Comparison of ENCODE assay signal across 8 mouse cellular contexts in the genomic region with DNA sequence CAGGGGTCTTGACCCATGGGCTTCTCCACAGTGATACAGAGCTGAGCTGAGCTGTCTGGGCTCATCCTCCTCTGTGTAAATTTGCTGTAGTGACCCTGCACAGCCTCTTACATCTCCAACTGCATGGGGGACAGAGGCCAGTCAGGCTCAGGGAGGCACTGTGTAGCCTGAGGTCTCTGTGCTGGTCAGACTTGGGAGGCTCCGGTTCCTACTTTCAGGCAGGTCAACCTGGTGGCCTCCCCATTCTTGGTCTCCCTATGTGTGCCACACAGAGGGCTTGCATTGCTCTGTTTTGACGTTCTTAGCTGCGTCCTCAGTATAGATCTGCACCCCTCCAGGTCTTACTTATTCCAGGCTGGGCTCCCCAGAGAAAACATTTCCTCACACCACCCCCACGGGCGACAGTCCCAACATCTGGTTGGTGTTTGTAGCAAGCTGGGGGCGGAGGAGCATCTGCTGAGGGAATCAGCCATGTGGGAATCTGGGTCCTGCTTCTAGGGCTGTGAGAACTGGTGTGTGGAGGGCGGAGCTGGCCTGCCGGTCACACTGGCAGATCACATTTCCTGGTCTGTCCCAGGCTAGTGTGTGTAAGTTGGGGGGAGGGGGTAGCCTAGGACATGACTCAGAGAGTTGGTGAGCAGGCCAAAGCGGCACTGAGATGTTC. TPM values are rescaled to one million over a fixed set of nuclear protein-coding genes. Genes with fewer than 3 reads are reported as not detected.
DNase-seq lines count a peak whose midpoint lies in the region; ATAC-seq and TF ChIP-seq lines count a peak whose summit lies in the region.
"Had no signal": no experiment of that assay in that cellular context is flagged by ENCODE, and none has a peak within 500 bp of the region (broad histone marks: within the 10 kb centered on the region; RNA-seq: fewer than 3 reads in every experiment).

No protein-coding gene starts in this region.

- 0 out of 2 replicates have a peak overlapping the region, but pooled peaks have one; percentile 13 for H3K4me2 ChIP-seq in kidney, embryonic 14.5 days (replicated peaks; ENCODE audit: low read depth, low read length)
- peak overlapping the region; percentile 28; the same call in 1 of the 2 replicates for H3K4me2 ChIP-seq in lung, embryonic 16.5 days (ENCODE audit: low read depth, low read length)
- H3K4me2 ChIP-seq in forebrain, postnatal 0 days (ENCODE audit: low read depth): no peak overlapping the region

- no peak for TF ChIP-seq POLR2A in ES-Bruce4 (IDR thresholded peaks at IDR 0.05; ENCODE audit: insufficient read depth, low read length)

- H3K9ac ChIP-seq in ES-Bruce4 (ENCODE audit: low read depth, poor library complexity, severe bottlenecking): no peak overlapping the region
- H3K9ac ChIP-seq in kidney, embryonic 14.5 days (ENCODE audit: low read depth, low read length): no peak overlapping the region
- peak overlapping the region; percentile 34; the same call in 1 of the 2 replicates for H3K9ac ChIP-seq in lung, embryonic 16.5 days (ENCODE audit: low read length)
- no peak overlapping the region for H3K9ac ChIP-seq in forebrain, postnatal 0 days

- H3K9me3 ChIP-seq in ES-Bruce4 (replicated peaks; ENCODE audit: control insufficient read depth, insufficient read depth, low read length, poor library complexity, severe bottlenecking): no peaks in the 10 kb centered on the region
- no peaks in the 10 kb centered on the region for H3K9me3 ChIP-seq in kidney, embryonic 14.5 days (ENCODE audit: control insufficient read depth, low read length)
- H3K9me3 ChIP-seq in lung, embryonic 16.5 days (ENCODE audit: control insufficient read depth, low read length): no peaks in the 10 kb centered on the region
- H3K9me3 ChIP-seq in forebrain, postnatal 0 days (ENCODE audit: low read length): no peaks in the 10 kb centered on the region

- H3K27me3 ChIP-seq in ES-Bruce4 (ENCODE audit: control insufficient read depth, insufficient read depth, low read length, poor library complexity, severe bottlenecking): no peaks in the 10 kb centered on the region
- H3K27me3 ChIP-seq in kidney, embryonic 14.5 days (ENCODE audit: control insufficient read depth, insufficient read depth, low read length): no peaks in the 10 kb centered on the region
- no peaks in the 10 kb centered on the region for H3K27me3 ChIP-seq in lung, embryonic 16.5 days (ENCODE audit: control insufficient read depth, insufficient read depth, low read depth, low read length)
- H3K27me3 ChIP-seq in forebrain, postnatal 0 days (ENCODE audit: insufficient read depth, low read length): no peaks in the 10 kb centered on the region

- WGBS in kidney, embryonic 14.5 days: 5% methylated on average over 9 of the region's 9 CpGs
- 12% methylated on average over 9 of the region's 9 CpGs for WGBS in lung, embryonic 16.5 days
- WGBS in forebrain, postnatal 0 days: 60% methylated on average over 9 of the region's 9 CpGs

- DNase-seq in heart, adult 8-10 months (ENCODE audit: low spot score): peak; percentile 89
- DNase-seq in spleen, postnatal 4 days (ENCODE audit: low spot score in 2 of 2): no peak
- no peak for DNase-seq in forebrain, postnatal 0 days

- TF ChIP-seq CTCF in ES-Bruce4 (IDR thresholded peaks at IDR 0.05; ENCODE audit: low read depth, low read length): no peak
- no peak for TF ChIP-seq CTCF in forebrain, postnatal 0 days (IDR thresholded peaks at IDR 0.05; ENCODE audit: low read depth)

- H3K27ac ChIP-seq in ES-Bruce4 (ENCODE audit: insufficient read depth, low read length): no peak overlapping the region
- H3K27ac ChIP-seq in brown adipose tissue, adult 24 weeks (replicated peaks; ENCODE audit: low read depth, low read length): peak overlapping the region; percentile 72
- peak overlapping the region; percentile 91 for H3K27ac ChIP-seq in kidney, embryonic 14.5 days (ENCODE audit: low read depth, low read length)
- peak overlapping the region; percentile 90 for H3K27ac ChIP-seq in lung, embryonic 16.5 days (ENCODE audit: low read length)
- H3K27ac ChIP-seq in forebrain, postnatal 0 days (ENCODE audit: low read depth, low read length): no peak overlapping the region

- ATAC-seq in kidney, embryonic 14.5 days (ENCODE audit: low FRiP score, low TSS enrichment): peak; percentile 92
- ATAC-seq in lung, embryonic 16.5 days (ENCODE audit: low read depth): peak; percentile 93
- ATAC-seq in forebrain, postnatal 0 days: no peak

- H3K4me3 ChIP-seq in ES-Bruce4 (ENCODE audit: low read depth, low read length): no peak overlapping the region
- H3K4me3 ChIP-seq in brown adipose tissue, adult 24 weeks (ENCODE audit: insufficient read depth, low read depth, low read length): no peak overlapping the region
- H3K4me3 ChIP-seq in kidney, embryonic 14.5 days (ENCODE audit: low read length): no peak overlapping the region
- no peak overlapping the region for H3K4me3 ChIP-seq in lung, embryonic 16.5 days (ENCODE audit: low read length)
- no peak overlapping the region for H3K4me3 ChIP-seq in forebrain, postnatal 0 days (ENCODE audit: low read depth, low read length)
- H3K4me3 ChIP-seq: erythroblast, embryonic 14.5 days had no signal

- TF ChIP-seq EP300 in ES-Bruce4 (IDR thresholded peaks at IDR 0.05; ENCODE audit: insufficient read depth, low read depth, low read length): 0 out of 2 replicates have a peak, but pooled peaks have one; percentile 34

- H3K36me3 ChIP-seq in ES-Bruce4 (ENCODE audit: control insufficient read depth, insufficient read depth, low read length, poor library complexity, severe bottlenecking): no peaks in the 10 kb centered on the region
- no peaks in the 10 kb centered on the region for H3K36me3 ChIP-seq in kidney, embryonic 14.5 days (ENCODE audit: control insufficient read depth, insufficient read depth, low read length)
- H3K36me3 ChIP-seq in lung, embryonic 16.5 days (ENCODE audit: control insufficient read depth, insufficient read depth, low read length): no peaks in the 10 kb centered on the region
- H3K36me3 ChIP-seq in forebrain, postnatal 0 days (ENCODE audit: insufficient read depth): no peaks in the 10 kb centered on the region

- no peaks in the 10 kb centered on the region for H3K4me1 ChIP-seq in ES-Bruce4 (ENCODE audit: control insufficient read depth, insufficient read depth, low read length)
- peaks cover 20% of the 10 kb centered on the region for H3K4me1 ChIP-seq in brown adipose tissue, adult 24 weeks (ENCODE audit: control insufficient read depth, insufficient read depth, insufficient read length, low read length)
- peaks cover 22% of the 10 kb centered on the region for H3K4me1 ChIP-seq in kidney, embryonic 14.5 days (ENCODE audit: control insufficient read depth, insufficient read depth, low read length)
- peaks cover 27% of the 10 kb centered on the region for H3K4me1 ChIP-seq in lung, embryonic 16.5 days (replicated peaks; ENCODE audit: control insufficient read depth, insufficient read depth, low read length)
- H3K4me1 ChIP-seq in forebrain, postnatal 0 days (ENCODE audit: insufficient read depth): no peaks in the 10 kb centered on the region

RNA-seq across cellular contexts. Expression of gene Notch1, which starts 9.0 kb away (rescaled TPM):
- 31.1 and 31.9 TPM in 2 replicates for polyA plus RNA-seq in ES-Bruce4 (2011; ENCODE audit: insufficient read depth, insufficient read length, low read depth, missing spikeins)
- polyA plus RNA-seq in brown adipose tissue, adult 24 weeks (2012; ENCODE audit: insufficient read depth, insufficient read length, missing spikeins): 5.6 and 8.9 TPM in 2 replicates
- 10 to 100 TPM; 22.2 to 36.5 (median 29.1) TPM for total RNA-seq in heart, adult 8-10 months (2022)
- 33.4 and 45.1 TPM in 2 replicates for polyA plus RNA-seq in kidney, embryonic 14.5 days (2014; fragmentation: Nextera tagmentation; extraction: Ambion mirVana)
- 20.5 and 22.0 TPM in 2 replicates for polyA plus RNA-seq in lung, embryonic 16.5 days (2015; fragmentation: Nextera tagmentation; extraction: Ambion mirVana)
- 23.8 and 38.7 TPM in 2 replicates for total RNA-seq in forebrain, postnatal 0 days (2014; rRNA removed)
- polyA plus RNA-seq in forebrain, postnatal 0 days (2015; fragmentation: Nextera tagmentation; extraction: Ambion mirVana): 5.0 and 6.8 TPM in 2 replicates

RNA-seq across cellular contexts. Expression of gene Egfl7, which starts 54.3 kb away (rescaled TPM):
- polyA plus RNA-seq in ES-Bruce4 (2011; ENCODE audit: insufficient read depth, insufficient read length, low read depth, missing spikeins): 37.7 and 41.1 TPM in 2 replicates
- 75.5 and 80.4 TPM in 2 replicates for polyA plus RNA-seq in brown adipose tissue, adult 24 weeks (2012; ENCODE audit: insufficient read depth, insufficient read length, missing spikeins)
- total RNA-seq in heart, adult 8-10 months (2022): 100 to 1,000 TPM; 122 to 172 (median 148) TPM
- 172 and 194 TPM in 2 replicates for polyA plus RNA-seq in kidney, embryonic 14.5 days (2014; fragmentation: Nextera tagmentation; extraction: Ambion mirVana)
- polyA plus RNA-seq in lung, embryonic 16.5 days (2015; fragmentation: Nextera tagmentation; extraction: Ambion mirVana): 371 and 375 TPM in 2 replicates
- total RNA-seq in forebrain, postnatal 0 days (2014; rRNA removed): 63.9 and 64.6 TPM in 2 replicates
- polyA plus RNA-seq in forebrain, postnatal 0 days (2015; fragmentation: Nextera tagmentation; extraction: Ambion mirVana): 52.8 and 67.3 TPM in 2 replicates

Comparison
In these comparisons a context has a peak if more than half of its experiments do, and no peak if none do; other contexts are left out.
1. H3K27ac ChIP-seq: peak in brown adipose tissue, adult 24 weeks (single experiment), kidney, embryonic 14.5 days (single experiment) and lung, embryonic 16.5 days (single experiment); none in ES-Bruce4 (single experiment) and forebrain, postnatal 0 days (single experiment).